Mouse (Mus musculus) kidney, adult 2 months (tissue): ENCODE data around the gene Olfr157. TPM values are rescaled to one million over a fixed set of nuclear protein-coding genes. Genes with fewer than 3 reads are reported as not detected.

Experiments used
- DNase-seq: peaks from one replicate; pipeline ENCODE4 v3.0.0; 2021
- H3K27ac ChIP-seq: fragments of 200-500 bp; 2 replicates; pipeline ENCODE4 v1.5.1; 2012; ENCODE audit warnings: low read depth, low read length, control low read depth, inconsistent platforms; ENCODE audit not compliant: insufficient read depth
- H3K27me3 ChIP-seq: fragments of 200-500 bp; replicated peaks from 2 replicates; pipeline ENCODE4 v1.6.1; 2012; ENCODE audit warnings: mild to moderate bottlenecking, moderate library complexity, low read length, inconsistent platforms; ENCODE audit not compliant: control insufficient read depth, insufficient read depth
- H3K36me3 ChIP-seq: fragments of 200-500 bp; 2 replicates; pipeline ENCODE4 v1.6.1; 2012; ENCODE audit warnings: mild to moderate bottlenecking, moderate library complexity, low read length, inconsistent platforms; ENCODE audit not compliant: control insufficient read depth, insufficient read depth
- H3K4me1 ChIP-seq: fragments of 200-500 bp; 2 replicates; pipeline ENCODE4 v1.6.1; 2011; ENCODE audit warnings: low read length; ENCODE audit not compliant: control insufficient read depth, insufficient read depth
- H3K4me3 ChIP-seq: fragments of 200-500 bp; 2 replicates; pipeline ENCODE4 v1.5.1; 2011; ENCODE audit warnings: mild to moderate bottlenecking, low read depth, low read length, control low read depth; ENCODE audit not compliant: insufficient read depth
- CTCF ChIP-seq: fragments of 200-500 bp; conservative IDR thresholded peaks from 2 replicates; pipeline ENCODE4 v1.5.1; 2011; ENCODE audit warnings: low read depth, mild to moderate bottlenecking, control low read depth, low read length, moderate library complexity, mixed read lengths; ENCODE audit not compliant: insufficient read depth, insufficient read length
- POLR2A ChIP-seq: fragments of 200-500 bp; IDR thresholded peaks from one replicate; pipeline ENCODE4 v1.6.1; 2011; ENCODE audit warnings: low read depth, low read length, control low read depth
- WGBS: fragments of 180-500 bp; shearing (Covaris S2); methylation state at CpG from one replicate; pipeline ENCODE4 v1.1.7; 2018; 5-methylcytosine and 5-hydroxymethylcytosine counted together
- polyA plus RNA-seq: library from polyadenylated mRNA; depleted of rRNA; stranded (reverse); fragments of >200 nt; gene quantifications from 2 replicates; pipeline ENCODE4 v1.2.3, GENCODE M21; 2012

Gene Olfr157
- polyA plus RNA-seq, 1 experiment, result not detected

- H3K4me3 ChIP-seq, result no peak overlapping the region
- H3K27me3 ChIP-seq, result no peaks in the 10 kb centered on the region
- H3K27ac ChIP-seq, result no peak overlapping the region
- no peaks in the 10 kb centered on the region for H3K36me3 ChIP-seq
- no peak for TF ChIP-seq CTCF
- TF ChIP-seq POLR2A, result no peak
- 43% methylated on average over 7 of the region's 7 CpGs for WGBS
- H3K4me1 ChIP-seq, result peaks cover 9% of the 10 kb centered on the region
- DNase-seq, result no peak
These were observed 34.5 kb upstream of the Olfr157 start for GRCm38 (mm10) chr4:43874501-43874900.

- TF ChIP-seq POLR2A (no peak), CTCF (no peak)
- Histone ChIP-seq H3K4me3 (no peak overlapping the region), H3K36me3 (no peaks in the 10 kb centered on the region), H3K27ac (no peak overlapping the region), H3K27me3 (no peaks in the 10 kb centered on the region), H3K4me1 (no peaks in the 10 kb centered on the region)
- WGBS, result 82% methylated on average over 10 of the region's 10 CpGs
- no peak for DNase-seq
These were observed 29.8 kb upstream of the Olfr157 start for GRCm38 (mm10) chr4:43869821-43870220.

DNA sequence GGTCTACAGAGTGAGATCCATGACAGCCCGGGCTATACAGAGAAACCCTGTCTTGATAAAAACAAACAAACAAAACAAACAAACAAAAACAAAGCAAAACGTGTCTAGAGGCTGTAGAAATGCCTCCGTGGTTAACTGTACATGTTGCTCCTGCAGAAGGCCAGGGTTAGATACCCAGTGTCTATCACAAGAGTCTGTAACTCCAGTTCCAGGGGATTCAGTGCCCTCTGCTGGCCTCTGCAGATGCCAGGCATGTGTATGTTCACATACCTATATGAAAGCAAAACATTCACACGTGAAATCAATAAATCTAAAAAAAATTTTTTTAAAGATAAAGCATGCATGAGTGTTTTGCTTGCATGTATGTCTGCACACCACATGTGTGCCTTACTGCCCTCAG is 23.3 kb upstream of the Olfr157 start:
- H3K4me1 ChIP-seq, result no peaks in the 10 kb centered on the region
- no peak for TF ChIP-seq POLR2A
- TF ChIP-seq CTCF, result no peak
- no peaks in the 10 kb centered on the region for H3K27me3 ChIP-seq
- no peak for DNase-seq
- H3K4me3 ChIP-seq, result no peak overlapping the region
- H3K36me3 ChIP-seq, result no peaks in the 10 kb centered on the region
- no peak overlapping the region for H3K27ac ChIP-seq
- 65% methylated on average over 4 of the region's 4 CpGs for WGBS

DNA sequence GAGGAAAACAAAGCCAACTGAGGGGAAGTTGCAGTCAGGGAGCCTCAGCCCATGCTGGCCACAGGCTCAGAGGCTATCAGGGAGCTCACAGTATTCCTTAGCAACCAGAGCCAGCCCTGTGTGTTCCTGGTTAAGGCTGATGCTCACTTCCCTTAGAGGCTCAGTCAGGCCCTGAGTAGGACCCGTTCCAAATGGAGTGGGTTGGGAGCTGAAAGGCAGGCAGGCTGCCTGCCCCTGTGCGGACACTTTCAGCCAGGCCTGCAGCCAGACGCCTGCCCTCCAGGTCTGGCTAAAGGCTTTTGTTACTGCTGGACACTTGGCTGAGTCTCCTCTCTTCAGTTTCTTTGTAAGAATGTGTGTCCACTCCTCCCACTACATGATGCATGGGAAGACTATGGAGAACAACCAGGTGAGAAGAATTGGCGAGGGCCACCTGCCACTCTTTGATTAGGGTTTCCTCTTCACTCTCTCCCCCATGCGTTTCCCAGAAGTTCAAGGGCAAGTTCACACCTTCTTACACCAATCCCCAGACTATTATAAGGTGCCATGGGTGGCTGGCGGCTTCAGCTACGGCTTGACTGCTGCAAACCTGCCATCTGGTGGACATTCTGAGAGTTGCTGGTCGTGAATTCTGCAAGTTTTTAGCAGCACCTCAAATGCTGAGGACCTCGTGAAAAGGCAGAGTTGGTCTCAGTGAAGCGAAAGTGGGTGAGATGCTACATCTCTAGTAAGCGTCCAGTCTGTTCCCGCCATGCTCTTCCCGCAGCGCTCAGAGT is 20.9 kb upstream of the Olfr157 start:
- TF ChIP-seq CTCF, result peak; percentile 91
- TF ChIP-seq POLR2A, result no peak
- Histone ChIP-seq H3K27ac (no peak overlapping the region), H3K4me1 (no peaks in the 10 kb centered on the region), H3K27me3 (no peaks in the 10 kb centered on the region), H3K36me3 (no peaks in the 10 kb centered on the region), H3K4me3 (no peak overlapping the region)
- DNase-seq, result peak; percentile 58
- 13% methylated on average over 14 of the region's 14 CpGs for WGBS

- WGBS, result 84% methylated on average over 10 of the region's 10 CpGs
- TF ChIP-seq CTCF, result no peak
- TF ChIP-seq POLR2A, result no peak
- DNase-seq, result no peak
- H3K27me3 ChIP-seq, result no peaks in the 10 kb centered on the region
- no peak overlapping the region for H3K27ac ChIP-seq
- no peaks in the 10 kb centered on the region for H3K4me1 ChIP-seq
- no peaks in the 10 kb centered on the region for H3K36me3 ChIP-seq
- H3K4me3 ChIP-seq, result no peak overlapping the region
These were observed 19.9 kb upstream of the Olfr157 start for GRCm38 (mm10) chr4:43859886-43860285.

DNA sequence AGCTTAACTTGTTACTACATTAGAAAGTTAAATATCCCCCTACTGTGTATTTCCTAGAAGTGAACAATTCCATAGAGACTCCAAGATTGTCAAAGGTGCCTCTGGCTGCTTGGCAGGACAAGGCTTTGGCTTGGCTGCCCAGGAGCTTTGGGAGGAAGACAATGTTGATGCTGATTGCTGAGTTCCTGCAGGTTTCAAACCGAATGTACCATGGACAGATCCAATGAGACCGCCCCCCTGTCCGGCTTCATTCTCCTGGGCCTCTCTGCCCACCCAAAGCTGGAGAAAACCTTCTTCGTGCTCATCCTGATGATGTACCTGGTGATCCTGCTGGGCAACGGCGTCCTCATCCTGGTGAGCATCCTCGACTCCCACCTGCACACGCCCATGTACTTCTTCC is 14.1 kb upstream of the Olfr157 start:
- 71% methylated on average over 8 of the region's 8 CpGs for WGBS
- DNase-seq, result no peak
- H3K36me3 ChIP-seq, result no peaks in the 10 kb centered on the region
- no peaks in the 10 kb centered on the region for H3K4me1 ChIP-seq
- H3K4me3 ChIP-seq, result no peak overlapping the region
- H3K27me3 ChIP-seq, result no peaks in the 10 kb centered on the region
- no peak for TF ChIP-seq POLR2A
- TF ChIP-seq CTCF, result no peak
- no peak overlapping the region for H3K27ac ChIP-seq

GRCm38 (mm10) chr4:43851265-43851664 is 11.3 kb upstream of the Olfr157 start, which contains the start of gene Olfr155:
TSS of gene Olfr155 (plus strand) at chr4:43851565.
- no peak within 1 kb of the TSS for H3K27ac ChIP-seq
- H3K36me3 ChIP-seq, result no peaks in the 10 kb centered on the region
- DNase-seq, result no peak
- H3K4me1 ChIP-seq, result no peaks in the 10 kb centered on the region
- TF ChIP-seq CTCF, result no peak
- no peak for TF ChIP-seq POLR2A
- 91% methylated on average over 6 of the region's 6 CpGs for WGBS
- 0 out of 2 replicates have a peak, but pooled peaks cover 1% of the 10 kb centered on the region for H3K27me3 ChIP-seq
- no peak within 1 kb of the TSS for H3K4me3 ChIP-seq

DNA sequence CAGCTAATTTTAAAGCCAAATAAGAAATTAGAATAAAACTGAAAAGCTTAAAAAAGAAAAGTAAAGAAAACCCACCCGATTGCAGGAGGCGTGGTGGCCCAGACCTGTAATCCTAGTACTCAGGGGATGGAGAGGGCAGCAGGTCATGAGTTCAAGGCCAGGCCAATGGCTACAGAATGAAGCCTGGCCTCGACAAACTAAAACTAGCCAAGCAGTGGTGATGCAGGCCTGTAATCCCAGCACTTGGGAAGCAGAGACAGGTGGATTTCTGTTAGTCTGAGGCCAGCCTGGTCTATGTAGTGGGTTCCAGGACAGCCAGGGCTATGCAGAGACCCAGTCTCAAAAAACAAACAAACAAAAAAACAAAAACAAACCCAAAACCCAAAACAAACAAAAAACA is 1.7 kb downstream of the Olfr157 start:
- H3K36me3 ChIP-seq, result no peaks in the 10 kb centered on the region
- no peak overlapping the region for H3K4me3 ChIP-seq
- no peak for DNase-seq
- TF ChIP-seq POLR2A (no peak), CTCF (no peak)
- H3K27me3 ChIP-seq, result no peaks in the 10 kb centered on the region
- WGBS, result 65% methylated on average over 3 of the region's 3 CpGs
- no peaks in the 10 kb centered on the region for H3K4me1 ChIP-seq
- no peak overlapping the region for H3K27ac ChIP-seq
